Mouse (Mus musculus): ENCODE measurements around the gene Tex2.
"Not testable (repeated sequence)": the region's sequence is repeated elsewhere in the genome, so short reads cannot be mapped to it uniquely, and the experiment has no call there.

The Tex2 gene

DNA sequence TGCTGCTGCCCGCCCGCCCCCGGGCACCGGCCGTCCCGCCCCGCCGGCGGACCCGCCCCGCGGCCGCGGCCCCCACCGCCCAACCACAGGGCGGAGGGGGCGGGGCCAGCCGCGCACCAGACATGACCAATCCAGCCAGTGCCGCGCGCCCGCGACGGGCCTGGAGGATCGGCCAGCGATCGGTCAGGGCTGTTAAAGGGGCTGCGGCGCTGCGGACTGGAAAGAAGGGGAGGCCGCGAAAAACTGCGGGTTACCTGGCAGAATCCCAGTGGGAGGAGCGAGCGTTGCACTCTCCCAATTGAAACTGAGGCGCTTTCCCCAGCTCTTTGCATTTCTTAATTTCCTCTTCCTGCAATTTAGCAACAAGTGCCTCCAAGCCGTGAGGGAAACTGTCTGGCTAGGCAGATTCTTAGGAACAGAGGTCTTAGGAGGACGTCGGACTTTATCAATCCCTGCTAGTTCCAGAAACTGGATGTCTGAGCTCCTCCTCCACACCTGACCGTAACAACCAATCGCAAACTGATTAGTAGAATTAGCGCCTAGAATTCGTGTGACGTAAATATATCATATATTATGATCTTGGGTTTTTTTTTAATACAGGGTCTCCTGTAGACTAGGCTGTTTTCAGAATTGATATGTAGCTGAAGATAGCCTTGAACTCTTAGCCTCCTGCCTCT, at the start of gene Tex2:
TSS of gene Tex2 (minus strand) at position 463 of the 677 bp plus-strand sequence.
- peak; percentile 97 for DNase-seq

DNA sequence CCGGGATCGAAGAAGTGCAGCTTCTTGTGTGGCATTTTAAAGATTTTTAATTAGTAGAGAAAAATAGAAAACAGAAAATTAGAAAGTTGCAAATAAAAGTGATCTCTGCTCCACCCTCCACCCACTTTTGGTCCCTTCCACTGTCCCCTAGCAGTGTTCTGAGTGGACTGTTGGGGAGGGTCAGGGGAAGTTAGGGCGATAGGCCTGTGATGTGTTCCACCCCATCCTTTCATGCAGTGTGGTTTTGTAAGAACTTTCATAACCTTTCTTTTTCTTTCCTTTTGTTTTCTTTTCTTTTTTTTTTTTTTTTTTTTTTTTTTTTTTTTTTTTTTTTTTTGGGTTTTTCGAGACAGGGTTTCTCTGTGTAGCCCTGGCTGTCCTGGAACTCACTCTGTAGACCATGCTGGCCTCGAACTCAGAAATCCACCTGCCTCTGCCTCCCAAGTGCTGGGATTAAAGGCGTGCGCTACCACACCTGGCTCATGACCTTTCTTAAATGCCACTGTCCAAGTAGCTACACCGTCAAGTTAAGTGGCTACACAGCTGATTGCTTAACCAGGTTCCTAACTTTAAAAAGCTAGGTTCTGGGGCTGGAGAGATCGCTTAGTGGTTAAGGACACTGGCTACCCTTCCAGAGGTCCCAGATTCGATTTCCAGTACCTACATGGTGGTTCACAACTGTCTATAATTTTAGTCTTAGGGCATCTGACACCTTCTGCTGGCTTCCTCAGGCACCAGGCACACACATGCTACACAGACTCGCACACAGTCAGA, 49.6 kb upstream of the Tex2 start:
- DNase-seq = no peak

DNA sequence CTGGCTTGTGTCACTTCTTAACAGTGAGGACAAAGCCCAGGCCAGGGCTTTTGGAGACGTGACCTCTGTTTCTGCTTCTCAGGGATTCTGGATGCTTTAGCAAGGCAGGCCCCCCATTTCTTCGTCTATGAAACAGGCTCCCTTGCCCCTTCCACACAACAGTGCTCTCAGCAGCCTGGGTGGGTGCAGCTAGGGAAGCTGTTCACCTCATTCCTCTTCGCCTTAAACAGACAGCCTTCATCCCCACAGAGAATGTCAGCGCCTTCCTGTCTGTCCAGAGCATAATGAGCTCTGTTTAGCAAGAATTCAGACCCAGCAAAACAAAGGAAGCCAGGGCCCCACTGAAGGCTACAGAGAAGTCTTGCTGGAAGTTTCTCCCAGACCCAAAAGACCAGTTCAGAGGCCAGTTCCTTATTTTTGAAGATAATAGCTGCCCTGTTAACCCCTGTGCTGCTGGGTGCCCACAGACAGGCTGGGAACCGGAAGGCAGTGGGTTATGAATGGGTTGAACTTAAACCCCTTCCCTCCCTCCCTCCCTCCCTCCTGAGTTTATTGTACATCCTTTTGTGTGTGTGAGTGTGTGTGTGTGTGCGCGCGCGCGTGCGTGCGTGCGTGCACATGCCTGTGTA, 47.3 kb upstream of the Tex2 start:
- no peak for DNase-seq

DNA sequence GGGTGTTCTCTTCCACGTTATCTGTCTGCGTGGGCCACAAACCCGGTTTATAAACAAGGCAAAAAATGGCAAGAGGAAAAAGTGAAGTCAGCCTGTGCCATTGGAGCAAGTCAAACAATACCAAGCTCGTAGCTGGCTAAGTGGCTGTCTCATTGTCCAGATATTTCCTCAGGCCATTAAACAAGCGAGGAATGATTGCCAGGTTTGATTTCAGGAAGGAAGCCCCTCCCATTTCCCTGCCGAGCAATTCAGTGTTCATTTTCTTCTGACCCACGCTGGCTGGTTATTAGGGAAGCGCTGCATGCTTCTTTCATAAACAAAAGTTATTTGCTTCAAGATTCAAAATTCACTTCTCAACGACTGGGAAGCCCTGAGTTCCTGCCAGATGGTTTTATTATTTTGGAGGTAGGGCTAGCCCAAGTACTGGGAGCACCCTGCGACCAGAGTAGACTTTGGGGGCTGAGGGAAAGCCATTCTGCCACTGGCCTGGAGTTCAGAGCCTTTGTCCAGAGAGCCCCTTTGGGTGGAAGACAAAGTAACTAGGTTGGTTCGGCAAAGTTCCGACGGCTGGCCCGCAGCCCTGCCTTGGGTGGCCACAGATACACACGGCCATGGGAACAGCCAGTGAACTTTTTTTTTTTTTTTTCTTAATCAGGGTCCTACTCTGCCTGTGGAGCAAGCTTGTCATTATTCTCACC, 46.5 kb upstream of the Tex2 start:
- DNase-seq = no peak

DNA sequence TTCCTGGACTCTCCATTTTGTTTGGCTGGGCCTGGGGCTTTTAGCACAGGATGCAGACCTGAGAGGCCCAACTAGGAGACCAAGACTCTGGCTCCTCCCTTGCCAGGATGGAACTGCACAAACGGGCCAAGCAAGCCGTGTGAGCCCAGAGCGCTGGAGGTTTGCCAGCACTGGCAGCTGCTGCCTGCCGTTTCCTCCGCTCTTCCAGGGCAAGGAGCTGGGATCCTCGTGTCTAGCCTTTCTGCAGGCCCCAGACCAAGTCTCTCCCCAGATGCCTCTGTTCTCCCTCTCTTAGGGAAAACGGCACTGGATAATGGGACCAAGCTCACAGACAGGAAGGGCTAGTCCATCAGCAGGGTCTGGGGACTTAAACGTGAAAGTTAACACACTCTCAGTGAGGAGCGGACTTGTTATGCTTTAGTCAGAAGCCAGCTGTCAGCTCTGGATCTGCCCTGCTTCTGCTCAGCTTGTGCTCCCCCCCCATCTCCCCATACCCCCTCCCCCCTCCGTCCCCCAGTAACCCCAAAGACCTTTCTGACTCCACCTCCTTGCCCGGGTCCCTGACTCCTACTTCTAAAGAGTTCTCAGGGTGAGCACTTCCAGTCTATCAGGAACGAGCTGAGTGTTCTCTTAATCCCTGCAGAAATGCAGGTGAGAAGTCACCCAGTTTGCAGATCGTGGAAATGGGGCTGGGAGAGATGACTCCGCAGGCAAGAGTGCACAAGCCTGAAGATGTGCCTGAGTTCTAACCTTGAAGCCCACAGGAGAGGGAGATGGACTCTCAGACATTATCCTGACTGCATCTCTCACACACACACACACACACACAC, 45.0 kb upstream of the Tex2 start:
- peak; percentile 82 for DNase-seq

DNA sequence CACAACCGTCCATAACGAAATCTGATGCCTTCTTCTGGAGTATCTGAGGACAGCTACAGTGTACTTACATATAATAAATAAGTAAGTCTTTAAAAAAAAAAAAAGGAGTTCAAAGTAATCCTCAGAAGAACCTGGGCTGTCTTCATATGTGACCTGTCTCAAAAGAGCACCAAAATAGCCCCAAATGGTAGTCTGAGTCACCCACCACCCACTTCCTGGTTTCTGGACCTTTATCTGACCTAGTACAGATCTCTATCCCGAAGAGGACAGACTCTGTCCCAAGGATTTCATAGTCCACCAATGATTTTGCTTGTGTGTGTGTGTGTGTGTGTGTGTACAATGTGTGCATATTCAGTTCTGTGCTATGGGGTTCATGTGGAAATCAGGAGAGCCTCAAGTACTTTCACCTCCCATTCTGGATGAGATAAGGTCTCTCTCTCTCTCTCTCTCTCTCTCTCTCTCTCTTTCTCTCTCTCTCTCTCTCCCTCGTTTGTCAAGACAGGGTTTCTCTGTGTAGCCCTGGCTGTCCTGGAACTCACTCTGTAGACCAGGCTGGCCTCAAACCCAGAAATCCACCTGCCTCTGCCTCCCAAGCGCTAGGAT, 43.8 kb upstream of the Tex2 start:
- not testable (repeated sequence) for DNase-seq

DNA sequence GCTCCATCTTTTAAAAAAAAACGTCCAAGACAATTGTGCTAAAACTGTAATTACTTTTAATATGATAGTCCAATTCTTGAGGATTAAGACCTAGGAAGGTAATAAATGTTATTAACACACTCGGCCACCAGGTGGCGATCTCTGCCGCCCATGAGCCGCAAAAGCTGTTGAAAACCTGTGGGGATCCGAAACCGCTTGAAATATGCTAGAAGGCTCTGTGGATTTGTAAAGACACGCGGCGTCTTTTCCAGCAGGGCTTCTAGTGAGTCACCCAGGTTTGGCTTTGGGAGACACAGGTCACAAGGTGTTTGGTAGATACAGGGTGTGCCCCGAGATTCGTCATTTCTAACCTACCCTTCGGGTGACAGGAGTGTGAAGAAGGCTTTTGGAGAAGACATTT, 35.1 kb upstream of the Tex2 start:
- DNase-seq = peak; percentile 75

DNA sequence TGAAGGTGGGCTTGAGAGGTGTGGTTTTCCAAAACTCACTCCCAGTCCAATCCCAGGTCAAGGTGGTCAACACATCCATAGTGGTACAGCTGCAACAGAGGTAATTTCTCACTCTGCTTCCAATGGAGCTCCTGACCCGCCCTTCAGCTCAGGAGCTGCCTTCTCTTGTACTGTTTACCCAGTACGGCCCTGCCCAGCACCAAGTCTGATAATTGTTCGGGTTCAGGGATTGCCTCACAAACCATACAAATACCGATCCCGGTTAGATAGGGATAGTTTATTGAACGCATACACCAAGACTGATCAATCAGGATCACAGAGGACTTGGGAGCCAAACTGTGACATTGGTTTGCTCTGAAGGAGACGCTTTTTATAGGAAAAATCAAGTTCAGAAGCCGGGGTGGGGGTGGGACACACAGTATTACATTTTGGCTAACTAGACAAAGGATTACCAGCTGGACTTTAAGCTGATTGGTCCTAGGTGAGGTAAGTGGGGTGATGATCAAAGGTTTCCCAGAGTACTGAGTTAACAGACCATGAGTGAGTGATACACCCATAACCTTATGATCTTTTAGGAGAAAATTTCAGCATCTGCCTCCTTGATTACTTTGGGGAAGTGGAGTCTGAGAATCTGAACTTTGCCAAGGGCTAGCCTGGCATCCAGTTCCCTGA, 29.9 kb upstream of the Tex2 start:
- DNase-seq = no peak

DNA sequence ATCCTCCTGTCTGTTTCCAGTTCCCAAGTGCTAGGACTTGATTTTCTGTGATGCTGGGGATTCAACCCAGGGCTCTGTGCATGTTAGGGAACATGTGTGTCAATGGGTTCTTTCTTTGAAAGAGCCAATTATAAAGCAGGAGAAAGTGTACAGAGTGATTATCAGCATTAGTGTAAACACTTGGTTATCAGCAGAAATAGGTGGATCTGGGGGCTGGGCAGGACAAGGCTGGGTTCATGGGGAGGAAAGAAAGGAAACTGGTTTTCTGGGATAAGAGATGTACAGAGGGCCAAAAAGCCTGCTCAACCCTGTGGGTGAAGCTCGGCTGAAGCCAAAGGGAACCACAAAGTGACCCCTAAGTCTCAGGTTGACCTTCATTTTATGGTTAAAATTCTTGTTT, 28.4 kb upstream of the Tex2 start:
- no peak for DNase-seq

DNA sequence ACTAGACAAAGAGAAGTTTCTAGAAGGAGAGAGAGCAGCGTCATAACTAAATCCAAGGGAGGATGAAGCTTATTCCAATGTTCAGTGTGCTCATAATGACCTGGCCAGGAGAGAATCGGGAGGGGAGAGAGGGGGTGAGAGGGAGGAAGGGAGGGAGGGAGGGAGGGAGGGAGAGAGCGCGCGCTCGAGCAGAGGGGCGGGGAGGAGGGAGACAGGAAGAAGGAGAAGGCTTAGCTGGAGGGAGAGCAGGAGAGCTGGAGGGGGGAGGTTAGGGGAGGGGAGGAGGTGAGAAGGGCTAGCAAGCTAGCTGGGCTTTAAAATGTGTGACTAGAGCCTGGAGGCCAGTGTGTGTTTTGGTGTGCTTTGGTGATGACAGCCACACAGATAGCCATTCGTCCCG, 26.8 kb upstream of the Tex2 start:
- no peak for DNase-seq

DNA sequence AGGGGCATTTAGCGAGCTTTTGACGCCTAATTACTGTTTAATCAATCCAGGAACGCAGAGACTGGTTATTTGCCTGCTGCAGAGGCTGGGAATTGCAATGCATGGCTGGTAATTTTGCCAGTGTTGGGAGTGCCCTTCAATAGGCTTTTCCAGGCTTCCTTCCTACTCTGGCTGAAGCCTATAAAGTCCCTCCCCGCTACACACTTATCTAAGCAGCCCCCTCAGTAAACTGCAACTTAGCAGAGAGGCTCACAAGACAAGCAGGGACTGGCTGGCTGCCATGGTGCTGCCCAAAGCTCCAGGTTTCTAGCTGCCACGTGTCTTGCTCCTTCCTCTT, 26.1 kb upstream of the Tex2 start:
- DNase-seq = no peak

DNA sequence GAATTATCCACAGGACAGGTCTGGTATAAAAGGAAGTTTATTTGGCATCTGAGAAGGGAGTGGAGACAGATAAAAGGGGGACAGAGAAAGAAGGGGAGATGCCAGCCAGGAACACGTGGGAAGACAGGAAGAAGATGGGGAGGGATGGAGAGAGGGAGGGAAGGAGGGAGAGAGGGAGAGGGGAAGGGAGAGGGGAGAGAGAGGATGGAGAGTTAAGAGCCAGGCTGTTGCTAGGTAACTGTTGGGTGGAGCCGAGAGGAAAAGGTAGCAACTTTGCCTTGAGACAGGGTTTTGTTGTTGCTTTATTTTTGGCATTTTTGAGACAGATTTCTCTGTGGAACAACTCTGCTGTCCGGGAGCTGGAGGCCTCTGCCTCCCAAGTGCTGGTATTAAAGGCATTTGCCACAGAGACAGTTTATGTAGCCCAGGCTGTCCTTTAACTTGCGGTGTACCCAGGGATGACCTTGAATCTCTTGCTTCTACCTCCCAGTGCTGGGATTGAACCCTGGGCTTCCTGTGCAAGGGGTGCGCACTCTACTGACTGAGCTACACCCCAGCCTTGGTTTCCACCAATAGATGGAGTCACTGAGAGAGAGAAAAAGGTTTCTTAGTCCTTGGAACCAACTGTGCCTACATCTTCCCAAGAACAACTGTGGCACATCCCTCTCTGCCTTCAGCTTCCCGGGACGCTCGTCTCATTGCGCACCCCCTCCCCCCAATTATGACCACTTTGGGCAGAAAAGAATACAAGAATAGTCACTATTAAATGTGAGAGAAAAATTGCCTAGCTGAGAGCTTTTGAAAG, 25.5 kb upstream of the Tex2 start:
- DNase-seq = no peak

DNA sequence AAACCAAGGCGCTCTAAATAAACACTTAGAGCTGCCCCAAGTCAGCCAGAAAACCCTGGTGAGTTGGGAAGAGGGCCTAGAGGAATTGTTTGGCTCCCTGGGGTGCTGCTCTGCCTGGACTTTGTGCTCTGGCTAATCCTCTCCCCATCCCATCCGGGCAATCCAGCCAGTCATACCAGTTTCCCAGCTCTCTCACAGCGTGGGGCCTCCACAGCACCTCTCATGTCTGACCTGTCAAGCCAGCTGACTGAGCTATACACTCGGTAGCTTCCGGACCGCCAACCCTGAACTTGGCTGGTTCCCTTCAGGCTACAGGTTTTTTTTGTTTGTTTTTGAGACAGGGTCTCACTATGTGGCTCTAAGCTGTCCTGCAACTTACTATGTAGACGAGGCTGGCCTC, 24.5 kb upstream of the Tex2 start:
- DNase-seq = no peak

DNA sequence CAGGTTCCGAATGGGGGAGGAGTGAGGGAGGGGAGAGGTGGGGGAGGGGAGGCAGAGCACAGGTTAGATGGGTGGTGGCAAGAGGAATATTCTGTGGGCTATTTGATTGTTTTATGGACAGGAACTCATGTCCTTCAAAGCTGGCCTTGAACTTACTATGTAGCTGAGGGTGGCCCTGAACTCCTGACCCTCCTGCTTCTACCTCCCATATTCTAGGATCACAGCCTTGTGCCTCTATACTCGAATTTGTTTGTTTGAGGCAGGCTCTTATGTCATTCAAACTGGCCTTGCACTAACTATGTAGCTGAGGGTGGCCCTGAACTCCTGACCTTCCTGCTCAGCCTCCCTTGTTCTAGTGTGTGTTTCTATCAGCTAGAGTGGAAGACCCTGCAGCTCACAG, 22.7 kb upstream of the Tex2 start:
- DNase-seq = no peak

DNA sequence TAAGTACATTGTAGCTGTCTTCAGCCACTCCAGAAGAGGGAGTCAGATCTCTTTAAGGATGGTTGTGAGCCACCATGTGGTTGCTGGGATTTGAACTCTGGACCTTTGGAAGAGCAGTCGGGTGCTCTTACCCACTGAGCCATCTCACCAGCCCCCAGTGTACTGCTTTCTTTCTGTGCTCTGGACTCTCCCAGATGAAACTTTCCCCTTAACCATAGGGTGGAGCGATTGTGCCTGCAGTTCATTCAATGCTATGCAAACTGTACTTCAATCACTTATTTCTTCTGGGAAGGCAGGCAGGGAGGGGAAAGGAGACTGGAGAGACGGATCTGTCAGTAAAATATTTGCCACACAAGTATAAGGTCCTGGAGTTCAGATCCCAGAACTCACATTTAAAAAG, 21.0 kb upstream of the Tex2 start:
- not testable (repeated sequence) for DNase-seq

DNA sequence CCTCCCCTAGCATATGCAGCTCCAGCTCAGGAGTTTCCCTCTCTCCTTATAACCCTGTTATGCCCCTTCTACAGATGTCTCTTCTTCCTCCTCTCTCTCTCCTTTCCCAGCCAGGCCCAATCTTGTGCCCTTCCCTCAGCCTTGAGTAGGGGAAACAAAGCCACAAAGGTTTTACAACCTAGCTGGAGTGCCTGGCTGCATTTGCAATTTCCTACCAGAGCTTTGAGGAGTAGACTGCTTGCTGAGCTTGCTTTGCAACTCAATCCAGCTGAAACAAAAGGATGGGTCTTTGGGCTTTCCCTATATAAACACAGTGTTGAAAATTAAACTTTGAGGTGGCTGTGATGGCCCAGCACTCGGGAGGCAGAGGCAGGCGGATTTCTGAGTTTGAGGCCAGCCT, 20.2 kb upstream of the Tex2 start:
- no peak for DNase-seq

DNA sequence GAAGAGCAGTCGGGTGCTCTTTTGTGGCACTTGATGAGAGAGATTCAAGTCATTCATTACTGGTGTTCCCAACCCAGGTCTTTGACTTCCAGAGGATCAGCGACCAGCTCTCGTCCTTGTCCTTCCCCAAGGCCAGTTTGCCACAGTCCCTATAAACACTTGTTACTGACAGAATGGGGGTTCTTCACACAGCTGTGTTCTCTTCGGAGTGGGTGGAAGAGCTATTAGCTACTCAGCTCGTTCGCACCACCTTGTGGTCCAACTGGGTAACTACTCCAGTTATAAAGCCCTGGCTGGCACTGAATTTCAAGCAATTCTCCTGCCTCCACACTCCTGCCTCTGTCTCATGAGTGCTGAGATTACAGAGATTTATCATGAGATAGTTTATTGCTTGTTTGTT, 14.5 kb upstream of the Tex2 start:
- peak; percentile 43 for DNase-seq

DNA sequence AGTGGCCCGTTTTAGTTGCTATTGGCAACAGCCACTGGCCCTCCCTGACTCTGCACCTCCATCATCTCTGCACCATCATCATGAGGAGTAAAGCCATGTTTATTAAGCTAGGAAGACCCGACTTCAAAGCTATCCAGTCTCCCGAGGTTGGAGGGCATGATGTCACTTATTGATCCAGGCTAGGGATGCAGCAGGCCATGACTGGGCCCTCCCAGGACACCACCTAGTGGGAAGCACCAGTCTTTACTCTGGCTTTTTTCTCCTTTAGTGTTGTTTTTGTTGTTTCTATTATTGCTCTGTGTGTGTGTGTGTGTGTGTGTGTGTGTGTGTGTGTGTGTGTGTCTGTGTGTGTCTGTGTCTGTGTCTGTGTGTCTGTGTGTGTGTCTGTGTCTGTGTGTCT, 12.4 kb upstream of the Tex2 start:
- no peak for DNase-seq

DNA sequence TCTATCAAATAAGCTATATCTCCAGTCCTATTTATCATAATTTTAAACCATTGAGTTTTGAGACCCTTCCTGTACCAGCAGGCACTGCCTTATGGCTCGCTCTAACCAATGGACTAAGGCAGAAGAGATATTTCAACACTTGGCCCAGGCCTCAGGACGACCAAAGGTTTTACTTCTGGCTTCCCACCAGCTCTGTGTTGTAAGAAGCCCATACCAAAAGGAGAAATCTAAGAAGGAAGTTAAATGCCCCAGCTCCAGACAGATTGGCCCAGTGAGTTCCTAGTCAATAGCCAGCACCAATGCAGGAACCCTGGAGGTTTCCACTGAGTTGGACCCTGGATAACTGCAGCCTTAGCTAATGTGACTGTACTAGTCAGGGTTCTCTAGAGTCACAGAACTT, 10.4 kb upstream of the Tex2 start:
- DNase-seq = no peak

DNA sequence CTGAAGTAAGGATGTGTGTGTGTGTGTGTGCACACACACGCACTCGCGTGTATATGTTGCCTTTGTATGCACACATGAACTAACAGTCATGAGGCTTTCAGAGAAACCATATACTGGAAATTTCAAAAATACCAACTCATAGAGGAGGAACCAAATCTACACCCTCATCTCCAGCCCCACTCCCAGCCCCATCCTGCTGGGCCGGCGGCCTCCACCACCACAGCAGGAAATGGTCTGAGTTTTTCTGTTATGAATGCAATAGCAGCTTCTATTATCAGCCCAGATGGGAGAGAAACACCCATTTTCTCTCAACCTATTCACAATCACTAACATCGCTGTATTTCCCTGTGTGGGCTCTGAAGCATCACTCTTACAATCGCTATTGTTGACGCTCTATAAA, 8.8 kb upstream of the Tex2 start:
- no peak for DNase-seq

DNA sequence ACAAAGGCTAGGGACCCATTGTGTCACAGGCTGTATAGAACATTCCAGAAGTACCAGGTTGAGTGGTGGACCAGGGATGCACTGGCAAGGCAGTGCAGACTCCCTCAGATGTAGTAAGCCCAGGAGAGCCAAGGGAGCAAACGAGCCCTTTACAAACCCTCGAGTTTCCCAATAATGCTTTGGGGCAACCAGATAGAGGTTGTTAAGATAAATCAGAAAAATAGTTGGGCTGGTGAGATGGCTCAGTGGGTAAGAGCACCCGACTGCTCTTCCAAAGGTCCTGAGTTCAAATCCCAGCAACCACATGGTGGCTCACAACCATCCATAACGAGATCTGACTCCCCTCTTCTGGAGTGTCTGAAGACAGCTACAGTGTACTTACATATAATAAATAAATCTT, 5.5 kb upstream of the Tex2 start:
- not testable (repeated sequence) for DNase-seq
